Mouse (Mus musculus) thymus, postnatal 36 days (tissue): ENCODE results near the gene Wipi1.

Experiments
- DNase-seq, 2 experiments: peaks; one replicate each; pipeline ENCODE4 v3.0.0; 2022; ENCODE audit warnings: mixed read lengths in 2 of 2

The Wipi1 gene

GRCm38 (mm10) chr11:109616766-109617165 is 5.0 kb upstream of the Wipi1 start:
- DNase-seq: no peak

GRCm38 (mm10) chr11:109616352-109616751 is 4.6 kb upstream of the Wipi1 start:
- DNase-seq: no peak

GRCm38 (mm10) chr11:109615286-109615685 is 3.5 kb upstream of the Wipi1 start:
- DNase-seq: no peak

GRCm38 (mm10) chr11:109612871-109613529 is 1.2 kb upstream of the Wipi1 start:
- DNase-seq: no peak

DNA sequence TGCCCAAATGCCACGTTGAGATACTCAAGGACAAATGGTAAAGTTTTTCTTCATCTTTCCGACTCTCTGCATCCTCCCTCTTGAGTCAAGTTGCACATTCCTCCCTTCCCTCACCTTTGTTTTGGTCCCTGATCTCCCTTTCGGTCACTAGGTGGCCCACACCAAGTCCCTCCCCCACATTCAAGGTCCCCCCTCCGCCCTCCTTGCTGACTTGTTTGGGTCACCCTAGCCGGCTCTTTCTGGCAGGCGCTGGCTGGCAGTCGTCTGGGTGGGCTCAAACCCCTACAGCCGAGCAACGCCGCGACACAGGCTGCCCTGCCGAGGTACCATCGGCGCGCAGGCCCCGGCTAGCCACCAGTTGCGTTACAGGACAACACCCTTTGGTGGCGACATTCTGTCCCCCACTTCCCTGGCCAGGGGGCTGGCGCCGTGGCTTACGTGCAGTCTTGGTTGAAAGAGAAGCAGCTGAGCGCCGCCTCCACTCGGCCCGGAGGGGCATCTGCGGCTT is 918 bp downstream of the Wipi1 start:
- DNase-seq: no peak

GRCm38 (mm10) chr11:109610046-109610794 is 1.5 kb downstream of the Wipi1 start:
- no peak for DNase-seq

DNA sequence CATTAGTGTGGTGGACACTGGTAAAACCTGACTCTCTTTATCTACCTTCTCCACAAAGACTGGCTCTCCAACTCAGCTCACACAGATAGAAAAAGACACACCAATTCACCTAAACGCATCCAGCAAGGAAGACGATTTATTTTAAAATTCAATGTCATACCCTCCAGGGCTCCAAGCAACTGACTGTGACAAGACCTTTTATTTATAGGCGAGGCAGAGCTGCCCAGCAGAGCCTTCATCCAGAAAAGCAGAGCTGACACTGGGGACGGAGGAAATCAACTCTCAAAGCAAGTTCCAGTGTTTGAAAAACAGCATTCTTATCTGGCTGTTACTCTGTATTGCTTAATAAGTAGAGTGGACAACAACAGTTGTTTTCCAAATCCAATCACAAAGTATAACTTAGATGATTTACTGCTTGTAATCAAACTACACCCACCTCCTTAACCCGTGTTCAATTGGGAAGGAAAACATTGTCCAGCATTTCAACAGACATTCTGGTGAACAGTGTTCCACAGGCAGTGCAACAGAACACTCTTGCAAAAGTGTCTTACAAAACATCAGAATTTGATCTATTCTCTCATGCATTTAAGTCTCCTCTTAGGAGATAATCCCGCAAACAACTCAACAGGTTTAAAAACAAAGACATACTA is 2.7 kb downstream of the Wipi1 start:
- DNase-seq: no peak

- no peak for DNase-seq
Observed at GRCm38 (mm10) chr11:109607600-109607999, 4.2 kb downstream of the Wipi1 start.

GRCm38 (mm10) chr11:109598778-109599570 is 12.8 kb downstream of the Wipi1 start:
- DNase-seq: no peak

- no peak for DNase-seq
Observed at GRCm38 (mm10) chr11:109594761-109595160, 17.0 kb downstream of the Wipi1 start.

GRCm38 (mm10) chr11:109593200-109593981 is 18.4 kb downstream of the Wipi1 start:
- no peak for DNase-seq

DNA sequence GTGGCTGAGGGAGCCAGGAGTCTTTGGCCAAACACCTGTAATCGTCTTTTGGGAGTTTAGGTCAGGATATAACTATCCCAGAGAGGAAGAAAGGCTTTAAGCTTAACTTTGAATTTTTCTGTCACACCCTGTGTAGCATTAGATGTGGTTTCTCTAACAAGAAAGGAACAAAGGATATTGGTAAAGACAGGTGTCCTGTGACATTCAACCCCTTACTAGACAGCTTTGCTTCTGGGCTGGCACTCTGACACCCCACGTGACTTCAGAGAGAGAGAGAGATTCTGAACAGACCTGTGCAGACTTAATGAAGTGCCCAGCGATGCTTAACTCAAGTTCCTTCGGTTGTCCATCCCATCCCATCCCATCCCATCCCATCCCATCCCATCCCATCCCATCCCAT is 20.3 kb downstream of the Wipi1 start:
- no peak for DNase-seq

DNA sequence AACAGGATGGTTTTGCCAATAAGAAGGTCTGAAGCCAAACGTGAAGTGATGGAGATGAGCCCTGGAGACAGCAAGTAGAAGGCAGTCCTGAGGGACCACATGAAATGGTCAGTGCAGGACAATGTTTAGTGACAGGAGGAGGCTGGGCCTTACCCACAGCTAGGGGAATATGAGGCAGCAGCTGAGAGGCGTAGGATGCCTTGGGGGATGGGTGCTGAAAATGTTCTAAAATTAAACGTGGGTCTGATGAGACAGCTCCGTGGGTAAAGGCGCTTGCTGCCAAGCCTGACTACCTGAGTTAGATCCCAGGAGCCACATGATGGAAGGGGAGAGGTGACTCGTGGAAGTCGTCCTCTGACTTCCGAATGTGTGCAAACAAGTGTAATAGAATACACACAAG is 21.8 kb downstream of the Wipi1 start:
- DNase-seq: no peak

GRCm38 (mm10) chr11:109587638-109588374 is 24.0 kb downstream of the Wipi1 start:
- DNase-seq: peak in 1 of 2 experiments; percentile 17

DNA sequence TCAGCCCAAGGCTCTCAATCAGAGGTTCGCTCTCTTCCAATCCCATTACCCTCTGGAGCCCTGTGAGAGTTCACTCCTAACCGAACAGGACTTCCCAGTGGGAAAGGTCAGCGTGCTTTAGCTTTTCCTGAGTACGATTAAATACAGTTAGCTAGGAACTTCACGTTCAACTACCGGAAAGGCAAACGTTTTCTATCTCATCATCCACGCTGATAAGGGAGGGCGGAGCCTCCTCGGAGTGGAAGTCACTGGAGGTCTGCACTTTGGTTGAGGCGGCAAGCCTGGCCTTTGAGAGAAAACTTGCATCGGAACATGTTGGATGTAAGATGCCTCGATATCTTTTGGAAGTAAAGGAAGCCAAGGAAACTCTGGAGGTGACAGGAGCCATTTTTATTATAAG is 24.7 kb downstream of the Wipi1 start:
- DNase-seq: no peak

- no peak for DNase-seq
Observed at GRCm38 (mm10) chr11:109586424-109586823, 25.3 kb downstream of the Wipi1 start.

- DNase-seq: peak; percentile 61 to 68
Observed at GRCm38 (mm10) chr11:109584843-109585713, 26.7 kb downstream of the Wipi1 start.

- DNase-seq: no peak
Observed at GRCm38 (mm10) chr11:109583986-109584385, 27.8 kb downstream of the Wipi1 start.

- no peak for DNase-seq
Observed at GRCm38 (mm10) chr11:109579999-109580398, 31.8 kb downstream of the Wipi1 start.

DNA sequence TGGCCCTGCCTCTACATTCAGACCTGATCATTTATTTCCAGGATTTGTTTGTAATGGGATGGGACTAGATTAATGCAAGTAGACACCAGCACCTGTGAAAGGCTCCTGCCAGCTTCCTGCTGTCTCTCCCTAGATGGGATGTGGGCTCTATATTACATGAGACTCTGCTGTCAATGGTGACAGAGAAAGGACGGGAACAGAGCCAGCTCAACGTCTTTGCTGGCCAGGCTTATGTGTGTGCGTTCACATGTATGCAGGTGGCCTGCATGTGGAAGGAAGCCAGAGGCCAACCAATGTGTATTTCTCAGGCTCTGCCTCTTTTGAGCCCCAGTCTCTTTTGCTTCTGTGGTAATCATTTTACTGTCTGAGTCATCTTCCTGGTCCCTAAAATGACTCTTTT is 33.2 kb downstream of the Wipi1 start:
- DNase-seq: no peak
